Mouse (Mus musculus) layer of hippocampus, adult 9-11 months (tissue): ENCODE measurements around the gene Itgb1bp1.

Experiments used
- DNase-seq: peaks from one replicate; pipeline ENCODE4 v3.0.0; 2022

Gene Itgb1bp1

GRCm38 (mm10) chr12:21195497-21195896 lies 90.6 kb downstream of the Itgb1bp1 start:
- no peak for DNase-seq

- DNase-seq: no peak
Observed at GRCm38 (mm10) chr12:21191546-21191945, 94.5 kb downstream of the Itgb1bp1 start.
